In the genomic region with DNA sequence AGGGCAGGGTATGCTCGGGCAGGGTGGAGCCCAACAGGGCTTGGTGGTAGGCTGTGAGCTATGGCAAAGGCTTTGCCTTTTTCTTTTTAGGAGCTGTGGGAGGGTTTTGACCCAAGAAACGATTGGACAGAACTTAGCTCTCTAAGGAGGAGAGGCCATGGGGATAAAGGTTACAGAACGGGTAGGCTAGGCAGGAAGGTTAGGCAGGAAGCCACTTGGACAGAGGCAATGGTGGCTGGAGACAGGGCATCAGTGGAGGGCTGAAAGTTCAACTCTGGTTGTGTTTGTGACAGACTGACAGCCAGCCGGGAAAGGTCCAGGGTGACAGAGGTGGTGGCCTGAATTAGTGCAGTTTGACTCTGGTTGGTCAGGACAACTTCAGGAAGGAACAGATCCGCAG, we compare ENCODE assay signal across 19 mouse cellular contexts. TPM values are rescaled to one million over a fixed set of nuclear protein-coding genes. Genes with fewer than 3 reads are reported as not detected.
DNase-seq lines count a peak whose midpoint lies in the region; ATAC-seq and TF ChIP-seq lines count a peak whose summit lies in the region.
"Had no signal": no experiment of that assay in that cellular context is flagged by ENCODE, and none has a peak within 500 bp of the region (broad histone marks: within the 10 kb centered on the region; RNA-seq: fewer than 3 reads in every experiment).

No protein-coding gene starts in this region.

- TF ChIP-seq POLR2A in liver, adult 2 months (IDR thresholded peaks at IDR 0.05; ENCODE audit: extremely low read depth, insufficient read depth, low read length) = no peak

- no peaks in the 10 kb centered on the region for H3K27me3 ChIP-seq in liver, adult 2 months (ENCODE audit: control insufficient read depth, insufficient read depth, low read length)
- peaks cover 61% of the 10 kb centered on the region for H3K27me3 ChIP-seq in liver, embryonic 12.5 days (replicated peaks)

- DNase-seq in adrenal gland, postnatal 10 days = peak; percentile 28
- no peak for DNase-seq in adrenal gland, postnatal 14 days
- peak; percentile 81 for DNase-seq in liver, adult 2 months (ENCODE audit: extremely low read depth, low read depth, low spot score)
- DNase-seq in left cerebral cortex, postnatal 36 days (ENCODE audit: low spot score in 2 of 2) = no peak
- DNase-seq: adrenal gland, postnatal 36 days; cerebellum, adult 11-12 months; cerebellum, adult 2 months; cerebellum, adult 9-10 months; cerebellum, postnatal 10 days; cerebellum, postnatal 25 days; forebrain, postnatal 0 days had no signal

- intact Hi-C loops in left cerebral cortex, postnatal 36 days (cut with DNase I) = no loop called here

- WGBS in liver, adult 2 months = 32% methylated on average over 5 of the region's 5 CpGs
- WGBS in liver, embryonic 12.5 days (ENCODE audit: insufficient replicate concordance) = 40% methylated on average over 5 of the region's 5 CpGs

- H3K9ac ChIP-seq in liver, adult 2 months (ENCODE audit: low read depth, low read length) = no peak overlapping the region
- no peak overlapping the region for H3K9ac ChIP-seq in liver, embryonic 12.5 days
- H3K9ac ChIP-seq: embryonic facial prominence, embryonic 12.5 days; forebrain, embryonic 13.5 days; forebrain, embryonic 15.5 days; forebrain, postnatal 0 days had no signal

- H3K4me1 ChIP-seq in liver, adult 2 months (ENCODE audit: control insufficient read depth, insufficient read depth, low read length) = no peaks in the 10 kb centered on the region; the same call in 1 of the 2 replicates
- 0 out of 2 replicates have a peak, but pooled peaks cover 6% of the 10 kb centered on the region for H3K4me1 ChIP-seq in liver, embryonic 12.5 days

- TF ChIP-seq CTCF in liver, adult 2 months (IDR thresholded peaks at IDR 0.05; ENCODE audit: low read depth, low read length) = no peak

- H3K4me3 ChIP-seq in liver, adult 2 months (ENCODE audit: insufficient read depth, low read depth, low read length) = no peak overlapping the region
- H3K4me3 ChIP-seq in liver, embryonic 12.5 days = no peak overlapping the region
- H3K4me3 ChIP-seq: embryonic facial prominence, embryonic 10.5 days; embryonic facial prominence, embryonic 12.5 days; forebrain, embryonic 13.5 days; forebrain, embryonic 15.5 days had no signal

- no peaks in the 10 kb centered on the region for H3K79me2 ChIP-seq in liver, adult 2 months (ENCODE audit: control insufficient read depth, insufficient read depth, low read length)

- H3K27ac ChIP-seq in liver, adult 2 months (replicated peaks; ENCODE audit: insufficient read depth, low read depth, low read length) = no peak overlapping the region
- no peak overlapping the region for H3K27ac ChIP-seq in liver, embryonic 12.5 days
- H3K27ac ChIP-seq: embryonic facial prominence, embryonic 10.5 days; embryonic facial prominence, embryonic 12.5 days; forebrain, embryonic 13.5 days; forebrain, embryonic 15.5 days had no signal

- H3K36me3 ChIP-seq in liver, adult 2 months (ENCODE audit: control insufficient read depth, insufficient read depth, low read length) = no peaks in the 10 kb centered on the region
- H3K36me3 ChIP-seq in liver, embryonic 12.5 days = no peaks in the 10 kb centered on the region
- H3K36me3 ChIP-seq: embryonic facial prominence, embryonic 10.5 days; embryonic facial prominence, embryonic 12.5 days; forebrain, embryonic 15.5 days had no signal

- no peak for ATAC-seq in liver, embryonic 12.5 days
- ATAC-seq: forebrain, embryonic 13.5 days; forebrain, embryonic 15.5 days; forebrain, postnatal 0 days had no signal

- no peaks in the 10 kb centered on the region for H3K9me3 ChIP-seq in liver, embryonic 12.5 days (replicated peaks)
- H3K9me3 ChIP-seq: embryonic facial prominence, embryonic 10.5 days; embryonic facial prominence, embryonic 12.5 days; forebrain, embryonic 13.5 days; forebrain, embryonic 15.5 days had no signal

- no peak overlapping the region for H3K4me2 ChIP-seq in liver, embryonic 12.5 days
- H3K4me2 ChIP-seq: embryonic facial prominence, embryonic 12.5 days; forebrain, embryonic 13.5 days; forebrain, embryonic 15.5 days had no signal

RNA-seq across cellular contexts. Expression of gene Slc7a10, which starts 3.5 kb away (rescaled TPM):
- 1 to 10 TPM; 2.0 to 3.8 TPM for total RNA-seq in adrenal gland, postnatal 10 days (2021)
- total RNA-seq in adrenal gland, postnatal 14 days (2021) = 1.5 and 3.6 TPM in 2 replicates
- 0.07 and 0.09 TPM in 2 replicates for total RNA-seq in liver, adult 2 months (2014; rRNA removed)
- not detected in 2 replicates for polyA plus RNA-seq in liver, adult 2 months (2012; rRNA removed)
- 0.59 and 1.4 TPM in 2 replicates for polyA plus RNA-seq in liver, embryonic 12.5 days (2016; fragmentation: Nextera tagmentation; extraction: Ambion mirVana)
- total RNA-seq in left cerebral cortex, postnatal 36 days (2021) = 10 to 100 TPM; 41.1 to 42.7 TPM
- total RNA-seq: ES-E14, MEL had no signal
- polyA plus RNA-seq: C2C12 had no signal

RNA-seq across cellular contexts. Expression of gene Lrp3, which starts 25.6 kb away (rescaled TPM):
- total RNA-seq in adrenal gland, postnatal 10 days (2021) = 10 to 100 TPM; 15.6 to 17.7 TPM
- total RNA-seq in adrenal gland, postnatal 14 days (2021) = 15.1 and 18.3 TPM in 2 replicates
- 6.1 and 7.7 TPM in 2 replicates for total RNA-seq in liver, adult 2 months (2014; rRNA removed)
- polyA plus RNA-seq in liver, adult 2 months (2012; rRNA removed) = 14.4 and 15.2 TPM in 2 replicates
- polyA plus RNA-seq in liver, embryonic 12.5 days (2016; fragmentation: Nextera tagmentation; extraction: Ambion mirVana) = 0.81 and 1.3 TPM in 2 replicates
- total RNA-seq in left cerebral cortex, postnatal 36 days (2021) = 10 to 100 TPM; 81.8 to 89.0 TPM
- total RNA-seq: MEL had no signal

Comparison
In these comparisons a context has a peak if more than half of its experiments do, and no peak if none do; other contexts are left out.
1. DNase-seq: peak in adrenal gland, postnatal 10 days (single experiment) and liver, adult 2 months (single experiment); none in adrenal gland, postnatal 14 days (single experiment) and left cerebral cortex, postnatal 36 days (0 of 2).